Mouse (Mus musculus) granulocyte monocyte progenitor cell, adult 5-6 weeks (primary cell): Measurements from ENCODE around the gene Haspin. TPM values are rescaled to one million over a fixed set of nuclear protein-coding genes. Genes with fewer than 3 reads are reported as not detected.

ENCODE experiments used
- ATAC-seq: replicated peaks from 2 replicates; pipeline ENCODE4 v1.8.0; 2016; ENCODE audit warnings: mild to moderate bottlenecking, moderate TSS enrichment, inconsistent platforms; ENCODE audit not compliant: poor library complexity, severe bottlenecking
- total RNA-seq, 2 experiments: library from RNA; stranded (forward) in 1 of 2; stranded (reverse) in 1 of 2; fragments of 200-712, 200-1000 nt in 1 of 2; fragments of >200 nt in 1 of 2; fragmentation: Nextera tagmentation in 1 of 2; gene quantifications; 2 replicates each; pipeline ENCODE4 v1.2.3; 2014 to 2017

Haspin gene
- total RNA-seq, 2 experiments from 2014 or later = 18.7 to 20.5 TPM

DNA sequence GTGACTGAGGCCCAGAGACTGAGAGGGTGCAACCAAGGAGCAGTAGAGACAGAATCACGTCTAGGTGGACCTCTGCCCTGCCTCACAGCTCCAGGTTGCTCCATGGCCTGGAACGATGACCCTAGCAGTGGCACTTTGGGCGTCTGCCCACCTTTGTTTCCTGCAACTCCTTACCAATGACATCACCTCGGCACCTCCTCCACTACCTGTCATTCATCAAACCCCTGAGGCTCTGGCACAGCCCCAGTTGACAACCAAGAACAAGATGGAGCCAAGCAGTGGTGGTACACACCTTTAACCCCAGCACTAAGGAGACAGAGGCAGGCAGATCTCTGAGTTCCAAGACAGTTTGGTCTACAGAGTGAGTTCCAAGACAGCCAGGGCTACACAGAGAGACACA, 46.0 kb downstream of the Haspin start:
- ATAC-seq = no peak

- no peak for ATAC-seq
Observed at GRCm38 (mm10) chr11:73090826-73091225, 47.3 kb downstream of the Haspin start.

GRCm38 (mm10) chr11:73090283-73090682, 47.8 kb downstream of the Haspin start, which contains the start of gene Itgae:
TSS of gene Itgae (plus strand) at chr11:73090583.
- ATAC-seq = no peak

GRCm38 (mm10) chr11:73087700-73088480, 50.2 kb downstream of the Haspin start:
- peak; percentile 62 for ATAC-seq

Other genes starting within 250 kb of the Haspin start
- gene Atp2a3, start 177.1 kb downstream of the Haspin start, total RNA-seq (2014; fragmentation: Nextera tagmentation) = 78.9 and 88.4 TPM in 2 replicates
- gene Atp2a3, start 177.1 kb downstream of the Haspin start, total RNA-seq (2017) = 65.9 and 73.9 TPM in 2 replicates
- gene P2rx1, start 139.2 kb downstream of the Haspin start, total RNA-seq (2014; fragmentation: Nextera tagmentation) = 10.4 and 13.3 TPM in 2 replicates
- 3.3 and 4.2 TPM in 2 replicates for gene P2rx1, start 139.2 kb downstream of the Haspin start, total RNA-seq (2017)
- gene Camkk1, start 119.3 kb downstream of the Haspin start, total RNA-seq (2014; fragmentation: Nextera tagmentation) = 0.49 and 0.86 TPM in 2 replicates
- 1.5 and 3.1 TPM in 2 replicates for gene Camkk1, start 119.3 kb downstream of the Haspin start, total RNA-seq (2017)
- 10.1 and 13.2 TPM in 2 replicates for gene Ncbp3, start 90.5 kb downstream of the Haspin start, total RNA-seq (2014; fragmentation: Nextera tagmentation)
- gene Ncbp3, start 90.5 kb downstream of the Haspin start, total RNA-seq (2017) = 12.6 and 15.6 TPM in 2 replicates
- gene Itgae, start 47.7 kb downstream of the Haspin start, total RNA-seq (2014; fragmentation: Nextera tagmentation) = 0.68 TPM in 1 of 2 replicates, not detected in the other
- 0.77 TPM in 1 of 2 replicates, not detected in the other for gene Itgae, start 47.7 kb downstream of the Haspin start, total RNA-seq (2017)
- gene P2rx5, start 22.1 kb upstream of the Haspin start, total RNA-seq (2014; fragmentation: Nextera tagmentation) = not detected in 2 replicates
- not detected in 2 replicates for gene P2rx5, start 22.1 kb upstream of the Haspin start, total RNA-seq (2017)
- 71.0 and 77.9 TPM in 2 replicates for gene Emc6, start 38.7 kb upstream of the Haspin start, total RNA-seq (2014; fragmentation: Nextera tagmentation)
- gene Emc6, start 38.7 kb upstream of the Haspin start, total RNA-seq (2017) = 50.7 and 76.5 TPM in 2 replicates
- 10.4 and 19.9 TPM in 2 replicates for gene Tax1bp3, start 38.8 kb upstream of the Haspin start, total RNA-seq (2014; fragmentation: Nextera tagmentation)
- 6.3 and 11.7 TPM in 2 replicates for gene Tax1bp3, start 38.8 kb upstream of the Haspin start, total RNA-seq (2017)
- 24.7 and 26.8 TPM in 2 replicates for gene Ctns, start 60.7 kb upstream of the Haspin start, total RNA-seq (2014; fragmentation: Nextera tagmentation)
- 15.6 and 17.5 TPM in 2 replicates for gene Ctns, start 60.7 kb upstream of the Haspin start, total RNA-seq (2017)
- 1.8 and 1.9 TPM in 2 replicates for gene Shpk, start 61.2 kb upstream of the Haspin start, total RNA-seq (2014; fragmentation: Nextera tagmentation)
- 1.8 and 3.1 TPM in 2 replicates for gene Shpk, start 61.2 kb upstream of the Haspin start, total RNA-seq (2017)
- not detected in 2 replicates for gene Trpv1, start 96.0 kb upstream of the Haspin start, total RNA-seq (2014; fragmentation: Nextera tagmentation)
- not detected in 2 replicates for gene Trpv1, start 96.0 kb upstream of the Haspin start, total RNA-seq (2017)
- not detected in 2 replicates for gene Trpv3, start 129.1 kb upstream of the Haspin start, total RNA-seq (2014; fragmentation: Nextera tagmentation)
- not detected in 2 replicates for gene Trpv3, start 129.1 kb upstream of the Haspin start, total RNA-seq (2017)
- not detected in 2 replicates for gene Aspa, start 191.3 kb upstream of the Haspin start, total RNA-seq (2014; fragmentation: Nextera tagmentation)
- gene Aspa, start 191.3 kb upstream of the Haspin start, total RNA-seq (2017) = 0.62 and 1.9 TPM in 2 replicates
- gene Gm49340, start 191.4 kb upstream of the Haspin start, total RNA-seq (2014; fragmentation: Nextera tagmentation) = not detected in 2 replicates
- not detected in 2 replicates for gene Gm49340, start 191.4 kb upstream of the Haspin start, total RNA-seq (2017)
- gene Spata22, start 191.4 kb upstream of the Haspin start, total RNA-seq (2014; fragmentation: Nextera tagmentation) = not detected in 2 replicates
- gene Spata22, start 191.4 kb upstream of the Haspin start, total RNA-seq (2017) = not detected in 2 replicates
- not detected in 2 replicates for gene Olfr20, start 212.5 kb upstream of the Haspin start, total RNA-seq (2014; fragmentation: Nextera tagmentation)
- not detected in 2 replicates for gene Olfr20, start 212.5 kb upstream of the Haspin start, total RNA-seq (2017)
- gene Olfr376, start 233.0 kb upstream of the Haspin start, total RNA-seq (2014; fragmentation: Nextera tagmentation) = not detected in 2 replicates
- not detected in 2 replicates for gene Olfr376, start 233.0 kb upstream of the Haspin start, total RNA-seq (2017)